Mouse (Mus musculus) limb, embryonic 10.5 days (tissue): ENCODE data around the gene Tspan12. TPM values are rescaled to one million over a fixed set of nuclear protein-coding genes. Genes with fewer than 3 reads are reported as not detected.

ENCODE experiments used
- DNase-seq: peaks from one replicate; pipeline ENCODE4 v3.0.0-alpha.2; 2017; ENCODE audit warnings: low spot score
- H3K27ac ChIP-seq: fragments of 300-500 bp; sonication (generic); 2 replicates; pipeline ENCODE4 v1.5.1; 2016; ENCODE audit warnings: mild to moderate bottlenecking
- H3K27me3 ChIP-seq: fragments of 300-500 bp; sonication (generic); 2 replicates; pipeline ENCODE4 v1.6.1; 2016; ENCODE audit warnings: low read depth, mild to moderate bottlenecking; ENCODE audit not compliant: poor library complexity, severe bottlenecking
- H3K36me3 ChIP-seq: fragments of 300-500 bp; sonication (generic); 2 replicates; pipeline ENCODE4 v1.6.1; 2016; ENCODE audit warnings: mild to moderate bottlenecking, moderate library complexity
- H3K4me1 ChIP-seq: fragments of 300-500 bp; sonication (generic); 2 replicates; pipeline ENCODE4 v1.6.1; 2016
- H3K4me3 ChIP-seq: fragments of 300-500 bp; sonication (generic); 2 replicates; pipeline ENCODE4 v1.5.1; 2016; ENCODE audit warnings: mild to moderate bottlenecking, moderate library complexity
- H3K9me3 ChIP-seq: fragments of 300-500 bp; sonication (generic); replicated peaks from 2 replicates; pipeline ENCODE4 v1.6.1; 2016; ENCODE audit warnings: mild to moderate bottlenecking
- WGBS: fragments of 180-500 bp; shearing (Covaris S2); methylation state at CpG from one replicate; pipeline ENCODE4 v1.1.7; 2016; 5-methylcytosine and 5-hydroxymethylcytosine counted together
- polyA plus RNA-seq: library from polyadenylated mRNA; unstranded; fragments of >200 nt; fragmentation: Nextera tagmentation; extraction: Ambion mirVana; gene quantifications from 2 replicates; pipeline ENCODE4 v1.2.1, GENCODE M21; 2016

Tspan12 gene
- polyA plus RNA-seq, 1 experiment from 2014 or later = 41.4 TPM

GRCm38 (mm10) chr6:21850526-21851345 lies 1.6 kb downstream of the Tspan12 start:
- peaks cover 15% of the 10 kb centered on the region for H3K36me3 ChIP-seq
- H3K27ac ChIP-seq = peak overlapping the region; percentile 94
- DNase-seq = peak; percentile 49
- H3K4me3 ChIP-seq = peak overlapping the region; percentile 85
- no peaks in the 10 kb centered on the region for H3K27me3 ChIP-seq
- no peaks in the 10 kb centered on the region for H3K9me3 ChIP-seq
- 26% methylated on average over 21 of the region's 21 CpGs for WGBS
- H3K4me1 ChIP-seq = peaks cover 22% of the 10 kb centered on the region

- 97% methylated on average over 4 of the region's 4 CpGs for WGBS
- no peaks in the 10 kb centered on the region for H3K9me3 ChIP-seq
- H3K36me3 ChIP-seq = peaks cover 19% of the 10 kb centered on the region
- H3K27ac ChIP-seq = no peak overlapping the region
- peaks cover 20% of the 10 kb centered on the region for H3K4me1 ChIP-seq
- H3K27me3 ChIP-seq = no peaks in the 10 kb centered on the region
- no peak overlapping the region for H3K4me3 ChIP-seq
- DNase-seq = no peak
Measured at GRCm38 (mm10) chr6:21848808-21849207, 3.5 kb downstream of the Tspan12 start.

GRCm38 (mm10) chr6:21839976-21840775 lies 12.1 kb downstream of the Tspan12 start:
- peak; percentile 36 for DNase-seq
- 33% methylated on average over 9 of the region's 9 CpGs for WGBS
- Histone ChIP-seq H3K27me3 (no peaks in the 10 kb centered on the region), H3K4me1 (peaks cover 17% of the 10 kb centered on the region), H3K27ac (peak overlapping the region; percentile 46; the same call in 1 of the 2 replicates), H3K4me3 (no peak overlapping the region), H3K9me3 (no peaks in the 10 kb centered on the region), H3K36me3 (peaks cover 11% of the 10 kb centered on the region)

GRCm38 (mm10) chr6:21839244-21839814 lies 13.0 kb downstream of the Tspan12 start:
- WGBS = 62% methylated on average over 10 of the region's 10 CpGs
- no peak for DNase-seq
- H3K27ac ChIP-seq = no peak overlapping the region
- H3K9me3 ChIP-seq = no peaks in the 10 kb centered on the region
- H3K4me1 ChIP-seq = peaks cover 17% of the 10 kb centered on the region
- peaks cover 18% of the 10 kb centered on the region for H3K36me3 ChIP-seq
- no peaks in the 10 kb centered on the region for H3K27me3 ChIP-seq
- no peak overlapping the region for H3K4me3 ChIP-seq

- H3K4me1 ChIP-seq = no peaks in the 10 kb centered on the region
- peaks cover 37% of the 10 kb centered on the region for H3K36me3 ChIP-seq
- no peak overlapping the region for H3K4me3 ChIP-seq
- DNase-seq = no peak
- H3K27ac ChIP-seq = no peak overlapping the region
- no peaks in the 10 kb centered on the region for H3K27me3 ChIP-seq
- WGBS = 89% methylated on average over 4 of the region's 4 CpGs
- H3K9me3 ChIP-seq = no peaks in the 10 kb centered on the region
Measured at GRCm38 (mm10) chr6:21833531-21833930, 18.8 kb downstream of the Tspan12 start.

- Histone ChIP-seq H3K27me3 (no peaks in the 10 kb centered on the region), H3K27ac (no peak overlapping the region), H3K4me1 (no peaks in the 10 kb centered on the region), H3K36me3 (peaks cover 37% of the 10 kb centered on the region), H3K9me3 (no peaks in the 10 kb centered on the region), H3K4me3 (no peak overlapping the region)
- DNase-seq = no peak
- WGBS = 96% methylated on average over 3 of the region's 3 CpGs
Measured at GRCm38 (mm10) chr6:21831871-21832270, 20.4 kb downstream of the Tspan12 start.

GRCm38 (mm10) chr6:21830931-21831330 lies 21.4 kb downstream of the Tspan12 start:
- Histone ChIP-seq H3K4me1 (no peaks in the 10 kb centered on the region), H3K27me3 (no peaks in the 10 kb centered on the region), H3K36me3 (peaks cover 33% of the 10 kb centered on the region), H3K9me3 (no peaks in the 10 kb centered on the region), H3K27ac (no peak overlapping the region), H3K4me3 (no peak overlapping the region)
- 88% methylated on average over 6 of the region's 6 CpGs for WGBS
- no peak for DNase-seq

- no peaks in the 10 kb centered on the region for H3K4me1 ChIP-seq
- WGBS = 70% methylated on average over 7 of the region's 7 CpGs
- no peaks in the 10 kb centered on the region for H3K27me3 ChIP-seq
- DNase-seq = no peak
- H3K36me3 ChIP-seq = peaks cover 23% of the 10 kb centered on the region
- no peak overlapping the region for H3K27ac ChIP-seq
- H3K9me3 ChIP-seq = no peaks in the 10 kb centered on the region
- no peak overlapping the region for H3K4me3 ChIP-seq
Measured at GRCm38 (mm10) chr6:21829930-21830329, 22.4 kb downstream of the Tspan12 start.

- Histone ChIP-seq H3K27me3 (no peaks in the 10 kb centered on the region), H3K36me3 (peaks cover 11% of the 10 kb centered on the region), H3K9me3 (no peaks in the 10 kb centered on the region), H3K27ac (no peak overlapping the region), H3K4me3 (no peak overlapping the region), H3K4me1 (peaks cover 5% of the 10 kb centered on the region)
- no peak for DNase-seq
- WGBS = 87% methylated on average over 4 of the region's 4 CpGs
Measured at GRCm38 (mm10) chr6:21828437-21828836, 23.9 kb downstream of the Tspan12 start.

GRCm38 (mm10) chr6:21828001-21828400 lies 24.3 kb downstream of the Tspan12 start:
- H3K36me3 ChIP-seq = peaks cover 8% of the 10 kb centered on the region
- H3K9me3 ChIP-seq = no peaks in the 10 kb centered on the region
- H3K4me3 ChIP-seq = no peak overlapping the region
- no peak overlapping the region for H3K27ac ChIP-seq
- WGBS = 93% methylated on average over 7 of the region's 7 CpGs
- H3K4me1 ChIP-seq = peaks cover 9% of the 10 kb centered on the region
- no peaks in the 10 kb centered on the region for H3K27me3 ChIP-seq
- DNase-seq = no peak

- no peaks in the 10 kb centered on the region for H3K9me3 ChIP-seq
Measured at GRCm38 (mm10) chr6:21823694-21824093, 28.6 kb downstream of the Tspan12 start.

GRCm38 (mm10) chr6:21823281-21823680 lies 29.0 kb downstream of the Tspan12 start:
- no peaks in the 10 kb centered on the region for H3K27me3 ChIP-seq
- H3K27ac ChIP-seq = no peak overlapping the region
- H3K4me1 ChIP-seq = peaks cover 11% of the 10 kb centered on the region
- H3K9me3 ChIP-seq = no peaks in the 10 kb centered on the region
- H3K36me3 ChIP-seq = no peaks in the 10 kb centered on the region
- WGBS = 57% methylated on average over 8 of the region's 8 CpGs
- no peak for DNase-seq
- H3K4me3 ChIP-seq = no peak overlapping the region

More at GRCm38 (mm10) chr6:21823694-21824093, 28.6 kb downstream of the Tspan12 start:
- 94% methylated on average over 7 of the region's 7 CpGs for WGBS
- no peak for DNase-seq
- peaks cover 11% of the 10 kb centered on the region for H3K4me1 ChIP-seq
- no peaks in the 10 kb centered on the region for H3K27me3 ChIP-seq
- H3K36me3 ChIP-seq = no peaks in the 10 kb centered on the region
- no peak overlapping the region for H3K4me3 ChIP-seq
- H3K27ac ChIP-seq = no peak overlapping the region

GRCm38 (mm10) chr6:21822721-21823134 lies 29.6 kb downstream of the Tspan12 start:
- H3K4me1 ChIP-seq = peaks cover 11% of the 10 kb centered on the region
- H3K27ac ChIP-seq = no peak overlapping the region
- H3K4me3 ChIP-seq = no peak overlapping the region
- 84% methylated on average over 7 of the region's 7 CpGs for WGBS
- no peaks in the 10 kb centered on the region for H3K27me3 ChIP-seq
- no peak for DNase-seq
- H3K9me3 ChIP-seq = no peaks in the 10 kb centered on the region
- no peaks in the 10 kb centered on the region for H3K36me3 ChIP-seq
